Mouse (Mus musculus): ENCODE measurements around the gene Clba1. TPM values are rescaled to one million over a fixed set of nuclear protein-coding genes. Genes with fewer than 3 reads are reported as not detected.

The Clba1 gene
- polyA plus RNA-seq, 1 experiment from 2014 or later, result 9.5 TPM

Other genes starting within 250 kb of the Clba1 start
- 2.2 and 3.5 TPM in 2 replicates for gene Inf2, start 220.2 kb upstream of the Clba1 start, polyA plus RNA-seq (2016; fragmentation: Nextera tagmentation; extraction: Ambion mirVana)
- gene Adssl1, start 188.9 kb upstream of the Clba1 start, polyA plus RNA-seq (2016; fragmentation: Nextera tagmentation; extraction: Ambion mirVana), result 81.7 and 86.4 TPM in 2 replicates
- 99.4 and 116 TPM in 2 replicates for gene Siva1, start 164.3 kb upstream of the Clba1 start, polyA plus RNA-seq (2016; fragmentation: Nextera tagmentation; extraction: Ambion mirVana)
- 180 and 184 TPM in 2 replicates for gene Akt1, start 134.1 kb upstream of the Clba1 start, polyA plus RNA-seq (2016; fragmentation: Nextera tagmentation; extraction: Ambion mirVana)
- gene Zbtb42, start 130.1 kb upstream of the Clba1 start, polyA plus RNA-seq (2016; fragmentation: Nextera tagmentation; extraction: Ambion mirVana), result 4.7 and 6.4 TPM in 2 replicates
- gene Cep170b, start 88.5 kb upstream of the Clba1 start, polyA plus RNA-seq (2016; fragmentation: Nextera tagmentation; extraction: Ambion mirVana), result 7.0 and 7.3 TPM in 2 replicates
- gene Pld4, start 48.3 kb upstream of the Clba1 start, polyA plus RNA-seq (2016; fragmentation: Nextera tagmentation; extraction: Ambion mirVana), result 3.0 and 4.2 TPM in 2 replicates
- gene Ahnak2, start 6.3 kb upstream of the Clba1 start, polyA plus RNA-seq (2016; fragmentation: Nextera tagmentation; extraction: Ambion mirVana), result 1.3 and 1.4 TPM in 2 replicates
- 47.2 and 49.2 TPM in 2 replicates for gene Cdca4, start 20.5 kb downstream of the Clba1 start, polyA plus RNA-seq (2016; fragmentation: Nextera tagmentation; extraction: Ambion mirVana)
- gene Gpr132, start 59.3 kb downstream of the Clba1 start, polyA plus RNA-seq (2016; fragmentation: Nextera tagmentation; extraction: Ambion mirVana), result not detected in 2 replicates
- 2.6 TPM in 2 replicates for gene Jag2, start 120.8 kb downstream of the Clba1 start, polyA plus RNA-seq (2016; fragmentation: Nextera tagmentation; extraction: Ambion mirVana)
- 38.3 and 41.7 TPM in 2 replicates for gene Nudt14, start 133.2 kb downstream of the Clba1 start, polyA plus RNA-seq (2016; fragmentation: Nextera tagmentation; extraction: Ambion mirVana)
- gene Btbd6, start 167.5 kb downstream of the Clba1 start, polyA plus RNA-seq (2016; fragmentation: Nextera tagmentation; extraction: Ambion mirVana), result 22.4 and 23.0 TPM in 2 replicates
- gene Brf1, start 191.8 kb downstream of the Clba1 start, polyA plus RNA-seq (2016; fragmentation: Nextera tagmentation; extraction: Ambion mirVana), result 40.3 and 42.9 TPM in 2 replicates
- gene Pacs2, start 205.6 kb downstream of the Clba1 start, polyA plus RNA-seq (2016; fragmentation: Nextera tagmentation; extraction: Ambion mirVana), result 10.5 and 12.2 TPM in 2 replicates

All from heart, embryonic 12.5 days (tissue).